In genomic region chr17:56664333-56664732, GRCm38 (mm10) we compare ENCODE assay signal across 9 mouse cellular contexts. TPM values are rescaled to one million over a fixed set of nuclear protein-coding genes. Genes with fewer than 3 reads are reported as not detected.
DNase-seq lines count a peak whose midpoint lies in the region; ATAC-seq lines count a peak whose summit lies in the region.
"Had no signal": no experiment of that assay in that cellular context is flagged by ENCODE, and none has a peak within 500 bp of the region (broad histone marks: within the 10 kb centered on the region; RNA-seq: fewer than 3 reads in every experiment).

No protein-coding gene starts in this region.

- 0 out of 2 replicates have a peak overlapping the region, but pooled peaks have one; percentile 2 for H3K9ac ChIP-seq in limb, embryonic 11.5 days (ENCODE audit: low read length)
- H3K9ac ChIP-seq: liver, embryonic 14.5 days had no signal

- no peaks in the 10 kb centered on the region for H3K36me3 ChIP-seq in limb, embryonic 11.5 days (ENCODE audit: control insufficient read depth, insufficient read depth, low read length)

- H3K4me2 ChIP-seq in limb, embryonic 11.5 days (ENCODE audit: low read depth, severe bottlenecking) = peak overlapping the region; percentile 26; the same call in 1 of the 2 replicates

- no peaks in the 10 kb centered on the region for H3K27me3 ChIP-seq in limb, embryonic 11.5 days (ENCODE audit: control insufficient read depth, insufficient read depth, low read length)

- peak; percentile 43 to 52 for DNase-seq in kidney, postnatal 4 days
- DNase-seq in kidney, postnatal 36 days = no peak
- peak; percentile 22 for DNase-seq in embryo, embryonic 11.5 days (ENCODE audit: low read depth, low spot score)
- peak; percentile 71 for DNase-seq in limb, embryonic 11.5 days (ENCODE audit: low spot score)
- peak; percentile 60 for DNase-seq in retina, postnatal 1 day
- DNase-seq in adipocyte (ENCODE audit: low spot score) = no peak
- DNase-seq: cerebellum, adult 9-11 months had no signal

- no peaks in the 10 kb centered on the region for H3K9me3 ChIP-seq in limb, embryonic 11.5 days (ENCODE audit: control insufficient read depth, low read length)

- peaks cover 7% of the 10 kb centered on the region for H3K4me1 ChIP-seq in limb, embryonic 11.5 days (ENCODE audit: control insufficient read depth, insufficient read depth, low read length)

- ATAC-seq in limb, embryonic 11.5 days (ENCODE audit: insufficient number of reproducible peaks, low FRiP score, low TSS enrichment, low read depth) = peak; percentile 46; the same call in 1 of the 2 replicates
- ATAC-seq in cerebellum, adult (ENCODE audit: insufficient number of reproducible peaks, low FRiP score, low TSS enrichment) = no peak

- 4% methylated on average over 10 of the region's 10 CpGs for WGBS in limb, embryonic 11.5 days

- H3K27ac ChIP-seq in limb, embryonic 11.5 days (replicated peaks; ENCODE audit: low read depth, low read length) = 0 out of 2 replicates have a peak overlapping the region, but pooled peaks have one; percentile 24
- H3K27ac ChIP-seq: liver, embryonic 14.5 days had no signal

- H3K4me3 ChIP-seq in limb, embryonic 11.5 days (ENCODE audit: low read depth, low read length) = peak overlapping the region; percentile 9

RNA-seq across cellular contexts. Expression of gene Ranbp3, which starts 8.8 kb away (rescaled TPM):
- polyA plus RNA-seq in limb, embryonic 11.5 days (2014; fragmentation: Nextera tagmentation; extraction: Ambion mirVana) = 118 and 131 TPM in 2 replicates

RNA-seq across cellular contexts. Expression of gene Catsperd, which starts 36.4 kb away (rescaled TPM):
- polyA plus RNA-seq in limb, embryonic 11.5 days (2014; fragmentation: Nextera tagmentation; extraction: Ambion mirVana) = 0.61 and 0.85 TPM in 2 replicates

RNA-seq across cellular contexts. Expression of gene Lonp1, which starts 37.6 kb away (rescaled TPM):
- polyA plus RNA-seq in limb, embryonic 11.5 days (2014; fragmentation: Nextera tagmentation; extraction: Ambion mirVana) = 61.9 and 66.3 TPM in 2 replicates

RNA-seq across cellular contexts. Expression of gene Rpl36, which starts 51.1 kb away (rescaled TPM):
- polyA plus RNA-seq in limb, embryonic 11.5 days (2014; fragmentation: Nextera tagmentation; extraction: Ambion mirVana) = 1,726 and 1,764 TPM in 2 replicates

RNA-seq across cellular contexts. Expression of gene Ndufa11, which starts 53.2 kb away (rescaled TPM):
- polyA plus RNA-seq in limb, embryonic 11.5 days (2014; fragmentation: Nextera tagmentation; extraction: Ambion mirVana) = 413 and 428 TPM in 2 replicates

Comparison
In these comparisons a context has a peak if more than half of its experiments do, and no peak if none do; other contexts are left out.
1. DNase-seq: peak in kidney, postnatal 4 days (2 of 2), embryo, embryonic 11.5 days (single experiment), limb, embryonic 11.5 days (single experiment) and retina, postnatal 1 day (single experiment); none in kidney, postnatal 36 days (0 of 2) and adipocyte (single experiment).